Mouse (Mus musculus) small intestine, adult 2 months (tissue): Measurements from ENCODE around the gene Smo. TPM values are rescaled to one million over a fixed set of nuclear protein-coding genes. Genes with fewer than 3 reads are reported as not detected.

Experiments used
- H3K27ac ChIP-seq: fragments of 200-500 bp; 2 replicates; pipeline ENCODE4 v1.5.1; 2012; ENCODE audit warnings: low read depth, low read length, control low read depth, inconsistent platforms; ENCODE audit not compliant: insufficient read depth
- H3K27me3 ChIP-seq: fragments of 200-500 bp; 2 replicates; pipeline ENCODE4 v1.6.1; 2012; ENCODE audit warnings: mild to moderate bottlenecking, moderate library complexity, low read length, inconsistent platforms; ENCODE audit not compliant: control insufficient read depth, insufficient read depth
- H3K36me3 ChIP-seq: fragments of 200-500 bp; 2 replicates; pipeline ENCODE4 v1.6.1; 2012; ENCODE audit warnings: mild to moderate bottlenecking, low read length, control low read depth, inconsistent platforms; ENCODE audit not compliant: control insufficient read depth, insufficient read depth
- H3K4me1 ChIP-seq: fragments of 200-500 bp; 2 replicates; pipeline ENCODE4 v1.6.1; 2012; ENCODE audit warnings: low read length, inconsistent platforms, mixed read lengths; ENCODE audit not compliant: control insufficient read depth, insufficient read depth, insufficient read length
- H3K4me3 ChIP-seq: fragments of 200-500 bp; 2 replicates; pipeline ENCODE4 v1.5.1; 2012; ENCODE audit warnings: low read depth, mild to moderate bottlenecking, control low read depth, inconsistent platforms, low read length, moderate library complexity
- CTCF ChIP-seq: fragments of 200-500 bp; IDR thresholded peaks from 2 replicates; pipeline ENCODE4 v1.5.1; 2012; ENCODE audit warnings: low read depth, mild to moderate bottlenecking, control low read depth, inconsistent platforms, low read length, moderate library complexity, mixed read lengths; ENCODE audit not compliant: insufficient replicate concordance, insufficient read length; ENCODE audit errors: extremely low read depth
- POLR2A ChIP-seq: fragments of 200-500 bp; IDR thresholded peaks from 2 replicates; pipeline ENCODE4 v1.6.1; 2012; ENCODE audit warnings: low read depth, mild to moderate bottlenecking, control low read depth, inconsistent platforms, low read length, moderate library complexity
- WGBS: fragments of 180-500 bp; shearing (Covaris S2); methylation state at CpG from one replicate; pipeline ENCODE4 v1.1.7; 2018; 5-methylcytosine and 5-hydroxymethylcytosine counted together
- polyA plus RNA-seq: library from polyadenylated mRNA; depleted of rRNA; stranded (reverse); fragments of >200 nt; gene quantifications from 2 replicates; pipeline ENCODE4 v1.2.3, GENCODE M21; 2012

The Smo gene
- polyA plus RNA-seq, 1 experiment, result 11.9 TPM

DNA sequence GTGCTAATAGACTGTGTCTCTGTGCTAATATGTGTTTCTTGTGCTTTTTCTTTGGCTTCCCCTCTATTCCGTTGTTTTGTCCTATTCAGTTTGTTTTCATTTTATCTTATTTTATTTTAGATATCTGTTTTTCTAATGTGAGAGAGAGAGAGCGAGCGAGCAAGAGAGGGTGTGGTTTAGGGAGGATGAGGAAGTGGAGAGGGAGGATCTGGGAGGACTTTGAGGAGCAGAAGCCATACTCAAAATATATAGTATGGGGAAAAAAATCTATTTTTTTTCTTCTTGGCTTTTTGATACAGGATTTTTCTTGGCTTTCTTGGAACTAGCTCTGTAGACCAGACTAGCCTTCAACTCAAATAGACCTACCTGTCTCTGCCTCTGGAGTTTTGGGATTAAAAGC is 7.3 kb upstream of the Smo start:
- no peak overlapping the region for H3K27ac ChIP-seq
- H3K4me3 ChIP-seq, result no peak overlapping the region
- no peak for TF ChIP-seq POLR2A
- no peak for TF ChIP-seq CTCF
- no peaks in the 10 kb centered on the region for H3K27me3 ChIP-seq
- WGBS, result 70% methylated on average over 3 of the region's 3 CpGs
- no peaks in the 10 kb centered on the region for H3K4me1 ChIP-seq
- no peaks in the 10 kb centered on the region for H3K36me3 ChIP-seq

DNA sequence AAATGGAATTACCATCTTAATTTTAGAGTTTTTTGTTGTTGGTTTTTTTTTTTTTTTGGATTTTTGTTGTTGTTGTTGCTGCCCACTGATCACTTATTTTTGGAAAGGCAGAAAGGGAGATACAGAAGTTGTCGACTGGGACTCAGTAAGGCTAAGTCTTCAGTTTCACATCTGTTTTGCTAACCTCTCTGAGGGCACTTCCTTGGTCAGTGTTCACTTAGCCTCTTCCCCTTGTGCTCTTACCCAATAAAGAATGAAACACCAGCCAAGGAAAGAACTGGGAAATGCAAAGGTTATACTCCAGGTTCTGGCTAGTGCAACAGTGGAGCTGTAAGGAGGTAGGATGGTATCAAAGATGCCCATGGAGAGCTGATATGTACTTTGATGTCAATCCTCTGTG is 5.8 kb upstream of the Smo start:
- H3K4me1 ChIP-seq, result no peaks in the 10 kb centered on the region
- H3K36me3 ChIP-seq, result no peaks in the 10 kb centered on the region
- no peak overlapping the region for H3K4me3 ChIP-seq
- no peak overlapping the region for H3K27ac ChIP-seq
- no peak for TF ChIP-seq POLR2A
- no peak for TF ChIP-seq CTCF
- H3K27me3 ChIP-seq, result no peaks in the 10 kb centered on the region
- 71% methylated on average over 1 of the region's 1 CpGs for WGBS

DNA sequence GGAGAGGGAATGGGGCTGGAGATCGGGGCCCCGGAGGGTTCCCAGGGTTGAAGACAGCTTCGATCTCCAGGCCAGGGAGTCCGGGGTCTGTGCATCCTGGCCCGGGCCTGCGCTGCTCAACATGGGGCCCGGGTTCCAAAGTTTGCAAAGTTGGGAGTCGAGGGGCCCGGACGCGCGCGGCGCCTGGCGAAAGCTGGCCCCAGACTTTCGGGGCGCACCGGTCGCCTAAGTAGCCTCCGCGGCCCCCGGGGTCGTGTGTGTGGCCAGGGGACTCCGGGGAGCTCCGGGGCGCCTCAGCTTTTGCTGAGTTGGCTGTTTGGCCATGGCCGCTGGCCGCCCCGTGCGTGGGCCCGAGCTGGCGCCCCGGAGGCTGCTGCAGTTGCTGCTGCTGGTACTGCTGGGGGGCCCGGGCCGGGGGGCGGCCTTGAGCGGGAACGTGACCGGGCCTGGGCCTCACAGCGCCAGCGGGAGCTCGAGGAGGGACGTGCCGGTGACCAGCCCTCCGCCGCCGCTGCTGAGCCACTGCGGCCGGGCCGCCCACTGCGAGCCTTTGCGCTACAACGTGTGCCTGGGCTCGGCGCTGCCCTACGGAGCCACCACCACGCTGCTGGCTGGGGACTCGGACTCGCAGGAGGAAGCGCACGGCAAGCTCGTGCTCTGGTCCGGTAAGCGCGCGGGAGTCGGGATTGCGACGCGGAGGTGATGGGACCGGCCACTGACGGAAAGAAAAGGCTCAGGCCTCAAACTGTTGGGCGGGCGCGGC is 567 bp downstream of the Smo start:
- TF ChIP-seq POLR2A, result no peak
- TF ChIP-seq CTCF, result no peak
- under 1% methylated on average over 75 of the region's 75 CpGs for WGBS
- Histone ChIP-seq H3K27me3 (peaks cover 17% of the 10 kb centered on the region; the same call in 1 of the 2 replicates), H3K4me1 (peaks cover 4% of the 10 kb centered on the region; the same call in 1 of the 2 replicates), H3K4me3 (peak overlapping the region; percentile 89), H3K36me3 (no peaks in the 10 kb centered on the region), H3K27ac (0 out of 2 replicates have a peak overlapping the region, but pooled peaks have one; percentile 26)

DNA sequence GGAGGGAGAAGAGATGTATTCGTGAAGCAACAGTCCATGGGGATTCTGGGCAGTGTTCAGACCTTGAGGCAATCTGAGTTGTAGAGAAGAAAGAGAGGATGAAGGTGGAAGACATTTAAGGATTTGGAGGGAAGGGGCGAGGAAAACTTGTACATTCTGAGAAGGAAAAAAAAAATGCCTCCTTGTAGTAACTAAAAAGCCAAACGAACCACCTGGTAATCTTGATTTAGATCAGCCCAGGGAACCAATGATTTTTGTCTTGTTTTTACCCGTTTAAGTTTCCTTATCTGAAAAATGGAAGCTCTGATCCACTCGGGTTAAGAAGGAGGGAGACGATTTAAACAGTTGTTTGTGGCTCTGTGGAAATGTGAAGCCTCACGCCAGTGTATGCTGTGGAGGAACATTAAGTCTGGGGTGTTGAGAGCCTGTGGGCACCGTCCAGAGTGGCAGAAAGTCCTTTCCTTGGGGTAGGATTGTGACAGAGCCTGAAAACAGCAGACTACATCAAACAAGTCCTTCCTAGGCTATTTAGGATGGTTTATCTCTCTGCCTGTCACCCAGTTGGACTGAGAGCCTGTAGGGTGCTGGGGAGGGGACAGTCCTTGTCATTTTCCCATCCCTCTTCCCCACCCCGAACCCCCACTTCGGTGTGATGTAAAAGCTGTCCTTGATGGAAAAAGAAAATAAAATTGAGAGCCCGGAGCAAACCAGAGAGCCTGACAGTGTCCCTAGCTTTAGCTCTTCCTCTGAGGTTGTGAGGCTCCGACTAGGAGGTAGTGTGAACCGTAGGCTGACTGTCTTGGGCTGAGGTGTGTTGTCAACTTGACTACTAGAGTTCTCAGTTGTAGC is 1.5 kb downstream of the Smo start:
- WGBS, result 13% methylated on average over 13 of the region's 13 CpGs
- H3K27me3 ChIP-seq, result peaks cover 17% of the 10 kb centered on the region; the same call in 1 of the 2 replicates
- TF ChIP-seq CTCF (no peak), POLR2A (no peak)
- H3K36me3 ChIP-seq, result no peaks in the 10 kb centered on the region
- H3K27ac ChIP-seq, result no peak overlapping the region
- H3K4me3 ChIP-seq, result peak overlapping the region; percentile 89
- peaks cover 4% of the 10 kb centered on the region; the same call in 1 of the 2 replicates for H3K4me1 ChIP-seq

DNA sequence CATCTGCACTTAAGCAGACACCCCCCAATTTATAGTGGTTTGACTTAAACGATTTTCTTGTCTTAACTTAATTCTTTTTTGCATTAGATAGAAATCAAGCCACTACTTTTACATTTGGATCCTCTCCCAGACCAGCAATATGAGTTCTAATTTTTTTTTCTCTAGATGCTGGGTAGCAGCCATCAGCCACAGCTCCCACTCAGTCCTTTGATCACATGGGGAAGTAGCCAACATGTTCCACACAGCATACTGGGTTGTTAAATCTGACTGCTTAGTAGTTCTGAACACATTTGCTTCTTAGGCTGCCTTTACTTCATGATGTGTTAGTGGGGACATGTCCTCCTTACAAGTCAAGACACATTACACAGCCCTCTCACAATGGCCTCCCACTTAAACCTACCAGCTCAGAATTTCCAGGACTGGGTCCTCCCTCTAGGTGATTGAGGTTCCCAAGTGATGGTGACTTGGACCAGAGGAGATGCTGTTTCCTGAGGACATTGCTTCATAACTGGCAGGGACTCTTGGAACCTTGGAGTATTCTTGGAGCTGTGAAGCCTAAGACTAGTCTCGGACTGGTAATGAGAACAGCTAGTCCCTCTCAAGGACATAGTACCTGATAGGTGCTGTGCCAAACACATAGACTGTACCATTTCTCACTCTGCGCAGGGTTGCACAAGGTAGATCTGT is 16.3 kb downstream of the Smo start:
- no peak overlapping the region for H3K4me3 ChIP-seq
- no peaks in the 10 kb centered on the region for H3K4me1 ChIP-seq
- H3K36me3 ChIP-seq, result no peaks in the 10 kb centered on the region
- H3K27me3 ChIP-seq, result no peaks in the 10 kb centered on the region
- TF ChIP-seq CTCF (no peak), POLR2A (no peak)
- H3K27ac ChIP-seq, result no peak overlapping the region
- WGBS, result 77% methylated on average over 3 of the region's 3 CpGs

DNA sequence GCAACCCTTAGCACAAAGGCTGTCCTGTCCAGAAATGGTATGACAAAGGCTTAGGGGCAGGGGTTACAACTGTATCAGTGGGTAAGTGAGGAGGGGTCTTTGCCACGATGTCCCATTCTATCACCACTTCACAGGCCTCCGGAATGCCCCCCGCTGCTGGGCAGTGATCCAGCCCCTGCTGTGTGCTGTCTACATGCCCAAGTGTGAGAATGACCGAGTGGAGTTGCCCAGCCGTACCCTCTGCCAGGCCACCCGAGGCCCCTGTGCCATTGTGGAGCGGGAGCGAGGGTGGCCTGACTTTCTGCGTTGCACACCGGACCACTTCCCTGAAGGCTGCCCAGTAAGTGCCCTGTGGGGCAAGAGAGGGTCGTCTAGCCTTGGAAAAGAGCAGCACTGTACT is 18.0 kb downstream of the Smo start:
- Histone ChIP-seq H3K36me3 (no peaks in the 10 kb centered on the region), H3K4me3 (no peak overlapping the region), H3K27me3 (no peaks in the 10 kb centered on the region), H3K4me1 (no peaks in the 10 kb centered on the region), H3K27ac (no peak overlapping the region)
- no peak for TF ChIP-seq CTCF
- TF ChIP-seq POLR2A, result no peak
- WGBS, result 89% methylated on average over 11 of the region's 11 CpGs
